Mouse (Mus musculus): Measurements from ENCODE around the gene Lgi4.
A peak's percentile ranks its signal among the peaks of the same experiment; 100 is the strongest.

Lgi4 gene

DNA sequence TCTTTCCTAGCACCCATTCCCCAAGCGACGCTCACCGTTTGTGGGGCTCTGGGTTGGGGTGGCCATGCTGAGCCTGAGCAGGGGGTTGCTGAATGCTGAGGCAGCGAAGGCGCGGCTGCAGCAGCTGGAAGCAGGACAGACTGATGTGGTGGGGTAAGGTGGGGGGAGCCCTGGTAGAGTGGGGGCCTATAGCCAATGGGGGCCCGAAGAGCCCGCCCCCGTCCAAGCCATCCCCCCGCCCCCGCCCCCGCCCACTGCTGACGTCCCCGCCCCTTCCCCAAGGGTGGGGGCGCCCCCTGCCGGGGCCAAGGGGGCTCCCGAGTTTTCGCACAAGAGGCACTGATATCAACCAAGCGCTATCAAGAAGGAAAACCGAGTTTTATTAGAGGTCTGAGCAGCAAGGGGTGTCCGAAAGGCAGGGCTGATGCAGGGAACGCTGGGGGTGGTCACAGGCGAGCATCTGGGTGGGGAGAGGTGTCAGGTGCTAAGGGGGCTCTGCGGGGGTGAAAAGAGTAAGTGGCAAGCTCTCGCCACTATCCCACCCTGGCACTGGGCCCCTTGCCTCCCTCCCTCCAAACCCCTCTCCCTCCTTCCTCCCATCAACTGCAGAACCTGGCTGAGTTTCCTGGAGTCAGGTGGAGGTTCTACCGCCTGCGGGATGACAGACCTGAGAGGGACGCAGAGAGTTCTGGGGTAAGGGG, 7.7 kb upstream of the Lgi4 start, which contains the start of gene Fxyd7:
Gene Fxyd7, minus strand, starts transcription at position 147 of the 701 bp plus-strand sequence.
- DNase-seq (ENCODE audit: low read depth, low spot score): no peak

DNA sequence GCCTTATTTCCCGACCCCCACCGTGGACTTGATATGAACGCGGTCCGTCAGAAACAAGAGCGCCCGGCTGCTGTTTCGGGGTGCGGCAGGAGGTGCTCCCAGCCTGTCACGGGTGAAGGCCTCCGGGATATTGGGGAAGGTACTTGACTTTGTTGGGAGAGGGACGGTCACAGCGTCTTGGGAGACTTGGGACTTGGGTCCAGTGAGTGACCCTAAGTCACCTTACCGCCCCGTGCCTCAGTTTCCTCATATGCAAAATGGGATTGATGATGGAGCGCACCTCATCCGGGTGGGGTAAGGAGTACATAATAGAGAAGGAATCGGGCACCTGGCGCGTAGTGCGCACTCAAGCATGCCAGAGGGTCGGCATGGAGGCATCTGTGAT, 6.9 kb upstream of the Lgi4 start:
- DNase-seq (ENCODE audit: low read depth, low spot score): no peak

DNA sequence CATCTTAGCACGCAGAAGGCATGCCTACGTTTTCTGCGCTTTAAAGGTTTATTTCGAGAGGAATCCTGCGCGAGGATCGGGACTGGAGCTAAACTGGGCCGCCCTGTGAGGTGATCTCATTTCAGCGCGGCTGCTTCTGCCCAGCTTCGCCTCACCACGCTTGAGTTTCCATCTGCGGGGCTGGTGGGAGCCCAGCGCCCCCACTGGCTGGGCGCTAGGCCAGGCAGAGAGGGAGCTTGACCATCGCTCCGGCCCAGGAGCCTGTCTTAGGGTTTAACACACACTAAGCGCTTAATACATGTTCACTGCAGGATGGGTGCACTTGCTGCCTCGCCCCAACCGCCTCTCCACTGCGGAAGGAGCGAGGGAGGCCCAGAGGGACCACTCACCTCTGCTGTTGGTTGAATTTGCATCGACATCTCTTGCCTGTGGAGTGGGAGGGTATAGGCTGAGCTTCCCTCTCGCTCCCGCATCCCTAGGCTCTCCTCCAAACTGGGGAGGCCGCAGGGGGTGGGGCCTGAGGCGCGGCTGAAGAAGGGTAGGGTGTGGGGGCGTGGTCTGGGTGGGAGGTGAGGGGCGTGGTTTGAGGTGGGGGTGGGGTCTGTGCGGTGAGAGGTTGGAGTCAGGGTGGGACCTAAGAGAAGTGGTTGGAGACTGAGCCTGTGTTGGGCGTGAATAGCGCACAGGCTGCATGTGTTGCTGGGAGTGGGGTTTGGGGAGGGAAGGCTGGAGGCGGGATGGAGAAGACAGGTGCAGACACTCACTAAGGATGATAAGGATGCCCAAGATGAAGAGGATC, 6.3 kb upstream of the Lgi4 start:
- DNase-seq (ENCODE audit: low read depth, low spot score): peak; percentile 91

DNA sequence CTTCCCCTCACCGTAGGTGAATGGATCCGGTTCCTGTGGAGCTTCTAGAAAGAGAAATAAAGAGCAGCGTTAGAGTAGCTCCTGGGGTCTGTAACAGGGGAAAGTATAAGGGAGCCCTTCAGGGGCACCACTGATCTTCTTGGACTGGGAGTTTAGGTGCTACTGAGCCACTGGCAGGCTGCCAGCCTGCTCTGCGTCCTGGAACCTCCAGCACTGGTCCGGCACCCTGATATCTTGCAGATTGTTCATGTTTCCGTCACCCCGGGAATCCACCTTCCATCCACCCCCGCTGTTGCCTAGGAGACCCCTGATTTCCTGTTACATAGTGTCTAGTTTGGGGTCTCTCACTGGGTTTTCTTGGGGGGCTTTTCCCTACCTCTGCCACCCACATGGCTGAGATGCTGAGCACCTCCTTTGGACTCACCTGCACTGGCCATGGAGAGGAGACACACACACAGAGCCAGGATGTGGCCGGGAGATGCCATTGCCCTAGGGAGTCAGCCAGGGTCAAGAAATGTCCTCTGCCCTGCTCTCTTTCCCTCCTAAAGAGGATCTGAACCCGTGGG, 5.2 kb upstream of the Lgi4 start:
- no peak for DNase-seq (ENCODE audit: low read depth, low spot score)

DNA sequence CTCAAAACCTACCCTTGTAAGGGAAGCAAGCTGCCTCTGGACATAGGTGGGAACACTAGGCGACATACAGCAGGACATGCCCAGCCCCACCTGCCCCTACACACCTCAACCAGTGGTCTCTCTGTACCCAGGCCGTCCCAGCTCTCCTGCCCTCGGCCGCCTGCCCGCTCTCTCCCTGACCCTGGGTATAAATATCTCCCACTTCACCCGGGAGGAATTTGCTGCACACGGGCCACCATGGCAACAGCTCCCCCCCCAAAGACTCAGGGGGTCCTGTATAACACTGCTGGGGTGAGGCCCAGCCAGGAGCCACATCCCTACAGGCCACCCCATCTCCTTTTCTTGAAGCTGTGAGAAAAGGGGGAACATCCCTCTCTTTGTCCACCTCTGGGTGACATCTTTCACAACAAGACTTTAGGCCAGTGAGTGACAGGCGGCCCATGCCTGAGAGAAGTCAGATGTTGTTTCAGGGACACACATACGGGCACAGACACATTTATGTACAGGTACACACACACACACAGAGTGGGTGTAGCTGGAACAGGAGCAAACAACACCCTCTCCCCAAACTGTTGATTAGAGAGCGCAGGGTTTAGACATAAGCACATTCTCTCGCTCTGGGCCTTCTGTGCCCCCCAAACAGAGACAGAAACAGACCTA, 4.4 kb upstream of the Lgi4 start:
- DNase-seq (ENCODE audit: low read depth, low spot score): no peak

DNA sequence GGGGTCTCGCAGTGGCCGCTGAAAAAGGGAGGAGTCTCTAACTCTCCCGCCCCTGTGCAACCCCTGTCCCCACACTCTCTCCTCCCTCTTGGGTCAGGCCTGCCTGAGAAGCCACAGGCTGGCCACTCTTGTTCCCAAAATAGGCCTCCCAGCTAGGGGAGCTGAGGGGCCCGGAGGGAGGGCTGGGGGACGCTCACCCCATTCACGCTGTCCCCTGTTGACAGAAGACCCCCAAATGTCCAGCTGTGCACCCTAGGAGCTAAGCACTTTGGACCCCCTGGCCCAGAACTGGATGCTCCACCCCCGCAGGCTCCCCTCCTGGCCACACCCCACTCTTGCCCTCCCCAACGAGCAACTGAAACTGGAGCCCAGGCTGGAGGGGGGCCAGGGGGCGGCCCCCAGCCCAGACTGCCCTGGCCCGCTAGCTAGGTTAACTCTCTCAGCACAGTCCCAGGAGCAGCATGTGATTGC, 3.8 kb upstream of the Lgi4 start:
- no peak for DNase-seq (ENCODE audit: low read depth, low spot score)

GRCm38 (mm10) chr7:31055883-31056282, 3.3 kb upstream of the Lgi4 start:
- no peak for DNase-seq (ENCODE audit: low read depth, low spot score)

DNA sequence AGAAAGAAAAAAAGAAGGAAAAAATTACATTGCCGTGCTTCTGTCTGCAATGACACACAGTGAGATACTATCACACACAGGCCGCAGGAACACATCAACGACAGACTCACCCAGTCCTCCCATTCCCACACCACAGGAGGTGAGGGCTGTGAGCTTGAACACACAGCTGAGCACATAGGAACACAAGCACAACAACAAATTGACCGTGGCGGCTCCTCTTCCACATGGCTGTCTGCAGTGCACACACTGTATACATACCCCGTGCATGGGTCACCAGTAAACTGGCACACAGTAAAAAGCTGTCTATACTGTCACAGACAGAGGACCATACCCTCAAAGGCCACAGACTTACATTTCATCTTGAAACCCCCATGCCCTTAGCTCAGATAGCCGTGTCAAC, 2.7 kb upstream of the Lgi4 start:
- no peak for DNase-seq (ENCODE audit: low read depth, low spot score)

- no peak for DNase-seq (ENCODE audit: low read depth, low spot score)
Observed at GRCm38 (mm10) chr7:31057071-31057470, 2.1 kb upstream of the Lgi4 start, which contains the start of gene Fxyd1. Gene Fxyd1, minus strand, starts transcription at chr7:31057199.

- no peak for DNase-seq (ENCODE audit: low read depth, low spot score)
Observed at GRCm38 (mm10) chr7:31057730-31058129, 1.4 kb upstream of the Lgi4 start.

DNA sequence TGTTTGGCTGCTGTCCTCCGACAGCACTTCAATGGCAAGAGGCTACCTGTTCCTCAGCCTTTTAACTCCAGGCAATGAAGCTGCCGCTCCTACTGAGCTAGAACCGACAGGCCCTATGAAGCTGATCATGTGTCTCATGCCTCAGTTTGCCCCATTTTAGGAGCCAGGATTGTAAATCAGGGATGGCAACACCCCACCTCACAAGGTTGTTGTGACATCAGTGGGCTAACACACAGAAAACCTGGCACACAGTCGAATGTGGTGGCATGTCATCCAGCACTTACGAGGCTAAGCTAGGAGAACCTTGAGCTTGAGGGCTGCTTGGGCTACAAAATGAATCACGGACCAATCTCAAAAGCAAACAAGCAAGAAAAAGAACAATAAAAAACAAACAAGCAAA, 931 bp upstream of the Lgi4 start:
- no peak for DNase-seq (ENCODE audit: low read depth, low spot score)

- no peak for DNase-seq (ENCODE audit: low read depth, low spot score)
Observed at GRCm38 (mm10) chr7:31059919-31060620, 928 bp downstream of the Lgi4 start.

DNA sequence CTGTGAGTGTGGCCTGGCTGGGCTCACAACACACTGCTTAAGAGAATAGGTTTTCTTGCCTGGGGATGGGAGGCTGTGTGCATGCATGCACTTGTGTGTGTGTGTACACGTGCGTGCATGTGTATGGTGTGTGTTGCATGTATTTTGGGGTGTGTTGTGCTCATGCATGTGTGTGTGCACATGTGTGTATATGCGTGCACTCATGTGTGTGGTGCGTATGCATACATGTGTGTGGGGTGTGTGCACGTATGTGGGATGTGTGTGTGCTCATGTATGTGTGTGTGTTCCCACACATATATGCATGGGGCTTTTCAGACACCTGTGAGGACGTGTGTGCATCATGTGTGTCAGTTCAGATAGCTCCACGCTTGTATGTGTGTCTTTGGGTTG, 1.5 kb downstream of the Lgi4 start:
- DNase-seq (ENCODE audit: low read depth, low spot score): no peak

GRCm38 (mm10) chr7:31063074-31063560, 4.0 kb downstream of the Lgi4 start:
- DNase-seq (ENCODE audit: low read depth, low spot score): no peak

- DNase-seq (ENCODE audit: low read depth, low spot score): peak; percentile 67
Observed at GRCm38 (mm10) chr7:31067836-31068235, 8.7 kb downstream of the Lgi4 start.

GRCm38 (mm10) chr7:31069491-31069890, 10.3 kb downstream of the Lgi4 start:
- DNase-seq (ENCODE audit: low read depth, low spot score): peak; percentile 50

DNA sequence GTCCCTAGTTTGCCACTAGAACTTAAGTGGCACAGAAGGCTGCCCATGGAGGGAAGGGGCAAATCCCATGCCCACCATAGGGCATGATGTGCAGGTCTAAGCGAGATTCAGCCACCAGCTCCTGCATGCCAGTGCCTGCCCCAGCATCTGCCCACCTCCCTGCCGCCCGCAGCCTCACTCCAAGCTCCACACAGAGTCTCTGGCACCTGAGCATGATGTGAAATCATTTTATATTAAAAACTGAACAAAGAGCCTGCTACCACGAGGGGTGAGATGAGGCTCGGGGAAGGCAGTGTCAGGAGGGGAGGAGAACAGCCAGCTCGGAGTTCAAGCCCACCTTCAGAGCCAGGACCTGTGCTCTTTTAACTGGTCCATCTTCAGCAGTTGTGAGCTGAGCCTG, 11.2 kb downstream of the Lgi4 start:
- DNase-seq (ENCODE audit: low read depth, low spot score): no peak

DNA sequence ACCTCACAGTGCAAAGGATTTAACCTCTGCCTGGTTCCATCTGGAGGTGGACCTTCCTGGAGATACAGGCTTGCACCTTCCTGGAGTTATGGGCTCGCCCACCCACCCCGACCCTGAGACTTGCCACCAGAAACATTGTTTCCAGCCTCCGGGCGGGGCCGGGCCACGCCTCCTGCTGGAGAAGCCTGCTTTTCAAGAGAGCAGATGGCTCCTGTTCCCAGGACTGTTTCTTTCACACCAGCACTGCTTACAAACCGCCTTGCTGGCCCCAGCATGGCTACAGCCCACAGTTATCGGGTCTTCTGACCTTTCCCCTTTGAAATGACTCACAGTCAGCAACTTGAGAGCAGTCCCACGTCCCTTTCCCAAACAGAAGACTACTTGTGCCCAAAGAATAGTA, 13.2 kb downstream of the Lgi4 start:
- peak; percentile 78 for DNase-seq (ENCODE audit: low read depth, low spot score)

DNA sequence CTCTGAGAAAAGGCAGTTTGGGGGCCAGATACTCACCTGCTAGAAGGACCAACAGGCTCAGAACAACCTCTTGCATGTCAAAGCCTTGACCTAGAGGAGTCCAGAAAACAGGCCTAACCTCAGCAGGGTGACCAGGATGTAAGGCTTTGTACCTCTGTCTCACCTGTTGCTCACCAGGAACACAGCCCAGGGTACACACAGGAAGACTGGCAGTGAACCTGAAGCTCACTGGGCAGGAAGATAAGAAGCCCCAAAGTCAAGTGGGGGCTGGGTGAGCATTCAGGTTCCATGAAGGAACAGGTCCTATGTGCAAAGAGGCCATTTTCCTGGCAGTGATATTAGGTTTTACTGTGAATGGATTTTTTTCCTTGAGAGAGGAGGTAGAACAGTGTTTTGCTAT, 14.4 kb downstream of the Lgi4 start:
- no peak for DNase-seq (ENCODE audit: low read depth, low spot score)

GRCm38 (mm10) chr7:31074061-31074712, 15.0 kb downstream of the Lgi4 start:
- DNase-seq (ENCODE audit: low read depth, low spot score): no peak

- DNase-seq (ENCODE audit: low read depth, low spot score): no peak
Observed at GRCm38 (mm10) chr7:31074713-31075069, 15.5 kb downstream of the Lgi4 start.
